8 mouse cellular contexts compared by ENCODE assay signal in the genomic region with DNA sequence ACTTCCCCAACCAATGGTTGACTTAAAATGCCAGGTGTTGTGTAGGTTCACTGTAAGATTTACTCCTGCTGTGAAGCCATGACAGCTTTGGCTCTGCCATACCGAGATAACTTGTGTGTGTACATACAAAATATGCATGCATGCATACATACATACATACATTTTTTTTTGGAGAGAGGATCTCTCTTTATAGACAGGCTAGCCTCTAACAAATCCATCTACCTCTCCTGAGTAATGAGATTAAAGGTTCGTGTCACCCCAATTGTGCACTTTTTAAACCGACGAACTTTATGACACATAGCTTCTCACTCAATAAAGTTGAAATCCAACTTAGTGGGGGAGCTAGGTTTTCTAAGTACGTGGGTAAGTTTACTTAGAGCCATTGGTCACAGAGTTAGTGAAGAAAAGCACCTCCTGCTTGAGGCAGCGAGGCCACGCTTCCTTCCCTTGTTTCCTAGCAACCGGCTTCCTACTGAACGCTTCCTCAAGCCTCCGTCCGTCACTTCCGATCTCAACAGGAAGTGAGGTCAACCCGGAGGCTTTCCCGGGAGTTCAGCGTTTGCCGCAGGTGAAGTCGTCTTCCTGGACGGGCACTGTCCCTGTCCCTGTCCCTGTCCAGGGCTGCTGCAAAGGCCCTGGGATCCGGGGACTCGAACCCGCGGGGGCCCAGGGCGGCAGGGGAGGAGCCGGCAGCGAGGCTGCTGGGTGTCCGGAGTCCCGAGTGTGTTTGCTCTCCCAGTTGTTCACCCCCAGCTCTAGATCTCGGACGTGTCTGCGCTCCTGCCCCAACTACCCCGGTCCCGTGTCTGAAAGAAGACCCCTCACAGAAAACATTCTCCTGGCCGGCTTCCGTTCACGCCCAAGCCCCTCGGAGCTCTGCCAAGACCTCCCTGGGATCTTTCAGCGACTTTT. TPM values are rescaled to one million over a fixed set of nuclear protein-coding genes. Genes with fewer than 3 reads are reported as not detected.
DNase-seq lines count a peak whose midpoint lies in the region; ATAC-seq lines count a peak whose summit lies in the region.

A gene (plus strand): TSS at position 519 of the 912 bp plus-strand sequence.

- H3K27ac ChIP-seq in hindbrain, embryonic 14.5 days: peak within 1 kb of the TSS; percentile 51; the same call in 1 of the 2 replicates

- peaks cover 15% of the 10 kb centered on the region for H3K36me3 ChIP-seq in hindbrain, embryonic 14.5 days (replicated peaks; ENCODE audit: control insufficient read depth, insufficient read depth)

- H3K9me3 ChIP-seq in hindbrain, embryonic 14.5 days (ENCODE audit: control insufficient read depth, low read length): no peaks in the 10 kb centered on the region

- WGBS in hindbrain, embryonic 14.5 days: 5% methylated on average over 37 of the region's 37 CpGs

- peak within 1 kb of the TSS; percentile 87 for H3K9ac ChIP-seq in hindbrain, embryonic 14.5 days

- H3K4me2 ChIP-seq in hindbrain, embryonic 14.5 days (replicated peaks): peak within 1 kb of the TSS; percentile 80

- H3K4me1 ChIP-seq in hindbrain, embryonic 14.5 days (replicated peaks; ENCODE audit: control insufficient read depth, insufficient read depth, low read length): peaks cover 8% of the 10 kb centered on the region

- H3K4me3 ChIP-seq in hindbrain, embryonic 14.5 days (replicated peaks; ENCODE audit: low read length): peak within 1 kb of the TSS; percentile 88

- DNase-seq in R1 (ENCODE audit: low read depth, low spot score): peak; percentile 99
- DNase-seq in cerebellum, postnatal 25 days: peak; percentile 86 to 89
- peak; percentile 57 to 69 for DNase-seq in frontal cortex, postnatal 25 days (ENCODE audit: low spot score in 2 of 2)
- DNase-seq in hindbrain, embryonic 14.5 days (ENCODE audit: low spot score): peak; percentile 90
- peak; percentile 82 to 83 for DNase-seq in layer of hippocampus, postnatal 36 days
- DNase-seq in lung, postnatal 36 days: peak; percentile 96
- peak; percentile 96 for DNase-seq in retina, postnatal 1 day
- peak; percentile 67 to 80 for DNase-seq in urinary bladder, adult 18-20 months (ENCODE audit: low spot score in 2 of 2)

- no peaks in the 10 kb centered on the region for H3K27me3 ChIP-seq in hindbrain, embryonic 14.5 days (ENCODE audit: control insufficient read depth, insufficient read depth, low read length)

- peak; percentile 89 for ATAC-seq in hindbrain, embryonic 14.5 days (ENCODE audit: low FRiP score)

RNA-seq across cellular contexts. Expression of the gene that starts here (rescaled TPM):
- 19.7 and 20.5 TPM in 2 replicates for polyA plus RNA-seq in hindbrain, embryonic 14.5 days (2014; fragmentation: Nextera tagmentation; extraction: Ambion mirVana)
- 10 to 100 TPM; 44.8 to 46.1 TPM for total RNA-seq in layer of hippocampus, postnatal 36 days (2021)

Comparison
In these comparisons a context has a peak if more than half of its experiments do, and no peak if none do; other contexts are left out.
1. Peak in every context shown above with its lines: DNase-seq, ATAC-seq, H3K4me3 ChIP-seq and H3K27ac ChIP-seq.